Mouse (Mus musculus): Measurements from ENCODE around the gene Pld5.

The Pld5 gene

GRCm38 (mm10) chr1:176167114-176167513 lies 108.0 kb downstream of the Pld5 start:
- no peak for DNase-seq (ENCODE audit: low spot score)

GRCm38 (mm10) chr1:176145306-176145705 lies 129.8 kb downstream of the Pld5 start:
- no peak for DNase-seq (ENCODE audit: low spot score)

- DNase-seq (ENCODE audit: low spot score) = no peak
Observed at GRCm38 (mm10) chr1:176134379-176134778, 140.7 kb downstream of the Pld5 start.

GRCm38 (mm10) chr1:176125771-176126170 lies 149.3 kb downstream of the Pld5 start:
- no peak for DNase-seq (ENCODE audit: low spot score)

- no peak for DNase-seq (ENCODE audit: low spot score)
Observed at GRCm38 (mm10) chr1:176124441-176124840, 150.7 kb downstream of the Pld5 start.

- no peak for DNase-seq (ENCODE audit: low spot score)
Observed at GRCm38 (mm10) chr1:176123781-176124180, 151.3 kb downstream of the Pld5 start.

GRCm38 (mm10) chr1:176115604-176116003 lies 159.5 kb downstream of the Pld5 start:
- no peak for DNase-seq (ENCODE audit: low spot score)

GRCm38 (mm10) chr1:176098685-176099320 lies 176.3 kb downstream of the Pld5 start:
- DNase-seq (ENCODE audit: low spot score) = no peak

GRCm38 (mm10) chr1:176092119-176092518 lies 183.0 kb downstream of the Pld5 start:
- DNase-seq (ENCODE audit: low spot score) = no peak

- no peak for DNase-seq (ENCODE audit: low spot score)
Observed at GRCm38 (mm10) chr1:176089382-176089781, 185.7 kb downstream of the Pld5 start.

- DNase-seq (ENCODE audit: low spot score) = no peak
Observed at GRCm38 (mm10) chr1:176085952-176086648, 189.0 kb downstream of the Pld5 start.

GRCm38 (mm10) chr1:176082306-176082705 lies 192.8 kb downstream of the Pld5 start:
- no peak for DNase-seq (ENCODE audit: low spot score)

- no peak for DNase-seq (ENCODE audit: low spot score)
Observed at GRCm38 (mm10) chr1:176080969-176081368, 194.1 kb downstream of the Pld5 start.

GRCm38 (mm10) chr1:176078410-176078809 lies 196.7 kb downstream of the Pld5 start:
- DNase-seq (ENCODE audit: low spot score) = no peak

GRCm38 (mm10) chr1:176076799-176077198 lies 198.3 kb downstream of the Pld5 start:
- DNase-seq (ENCODE audit: low spot score) = no peak

GRCm38 (mm10) chr1:176075810-176076209 lies 199.3 kb downstream of the Pld5 start:
- DNase-seq (ENCODE audit: low spot score) = no peak

GRCm38 (mm10) chr1:176075409-176075808 lies 199.7 kb downstream of the Pld5 start:
- peak; percentile 63 for DNase-seq (ENCODE audit: low spot score)

GRCm38 (mm10) chr1:176074526-176074925 lies 200.6 kb downstream of the Pld5 start:
- DNase-seq (ENCODE audit: low spot score) = no peak

GRCm38 (mm10) chr1:176065281-176065680 lies 209.8 kb downstream of the Pld5 start:
- DNase-seq (ENCODE audit: low spot score) = no peak

- DNase-seq (ENCODE audit: low spot score) = no peak
Observed at GRCm38 (mm10) chr1:176064471-176064870, 210.6 kb downstream of the Pld5 start.

GRCm38 (mm10) chr1:176053653-176054052 lies 221.5 kb downstream of the Pld5 start:
- no peak for DNase-seq (ENCODE audit: low spot score)

GRCm38 (mm10) chr1:176046995-176047394 lies 228.1 kb downstream of the Pld5 start:
- DNase-seq (ENCODE audit: low spot score) = no peak

GRCm38 (mm10) chr1:176046375-176046774 lies 228.7 kb downstream of the Pld5 start:
- DNase-seq (ENCODE audit: low spot score) = no peak

GRCm38 (mm10) chr1:176043056-176043455 lies 232.1 kb downstream of the Pld5 start:
- no peak for DNase-seq (ENCODE audit: low spot score)
